Mouse (Mus musculus) hindbrain, embryonic 14.5 days (tissue): ENCODE results near the gene Hpdl. TPM values are rescaled to one million over a fixed set of nuclear protein-coding genes. Genes with fewer than 3 reads are reported as not detected.

Experiments used
- ATAC-seq: fragments of 200-750 bp; cut with Nextera tagmentation; 2 replicates; pipeline ENCODE4 v1.8.0; 2017; ENCODE audit warnings: moderate number of reproducible peaks, mild to moderate bottlenecking, moderate TSS enrichment, moderate library complexity; ENCODE audit not compliant: low FRiP score
- DNase-seq: peaks from one replicate; pipeline ENCODE4 v3.0.0-alpha.2; 2015; ENCODE audit warnings: low spot score
- H3K27ac ChIP-seq: fragments of 300-500 bp; sonication (generic); 2 replicates; pipeline ENCODE4 v1.5.1; 2014; ENCODE audit warnings: mild to moderate bottlenecking, moderate library complexity
- H3K27me3 ChIP-seq: fragments of 300-500 bp; sonication (generic); 2 replicates; pipeline ENCODE4 v1.6.1; 2014; ENCODE audit warnings: mild to moderate bottlenecking, low read length, mixed read lengths; ENCODE audit not compliant: control insufficient read depth, insufficient read depth
- H3K36me3 ChIP-seq: fragments of 300-500 bp; sonication (generic); replicated peaks from 2 replicates; pipeline ENCODE4 v1.6.1; 2014; ENCODE audit not compliant: control insufficient read depth, insufficient read depth
- H3K4me1 ChIP-seq: fragments of 300-500 bp; sonication (generic); replicated peaks from 2 replicates; pipeline ENCODE4 v1.6.1; 2014; ENCODE audit warnings: antibody characterized with exemption, low read length, mixed read lengths; ENCODE audit not compliant: control insufficient read depth, insufficient read depth
- H3K4me2 ChIP-seq: fragments of 300-500 bp; sonication (generic); replicated peaks from 2 replicates; pipeline ENCODE4 v1.6.1; 2014; ENCODE audit warnings: mild to moderate bottlenecking, moderate library complexity
- H3K4me3 ChIP-seq: fragments of 300-500 bp; sonication (generic); replicated peaks from 2 replicates; pipeline ENCODE4 v1.5.1; 2014; ENCODE audit warnings: mild to moderate bottlenecking, low read length
- H3K9ac ChIP-seq: fragments of 300-500 bp; sonication (generic); 2 replicates; pipeline ENCODE4 v1.6.1; 2014
- H3K9me3 ChIP-seq: fragments of 300-500 bp; sonication (generic); 2 replicates; pipeline ENCODE4 v1.6.1; 2016; ENCODE audit warnings: low read length; ENCODE audit not compliant: control insufficient read depth
- whole genome bisulfite sequencing: fragments of 180-500 bp; shearing (Covaris S2); extraction: QIAGEN DNeasy Blood & Tissue Kit; methylation state at CpG from one replicate; pipeline ENCODE4 v1.1.7; 2014; 5-methylcytosine and 5-hydroxymethylcytosine counted together
- polyA plus RNA-seq: library from polyadenylated mRNA; unstranded; fragments of >200 nt; fragmentation: Nextera tagmentation; extraction: Ambion mirVana; gene quantifications from 2 replicates; pipeline ENCODE4 v1.2.1, GENCODE M21; 2014

Hpdl gene
- polyA plus RNA-seq, 1 experiment from 2014 or later, result 1.8 TPM

DNA sequence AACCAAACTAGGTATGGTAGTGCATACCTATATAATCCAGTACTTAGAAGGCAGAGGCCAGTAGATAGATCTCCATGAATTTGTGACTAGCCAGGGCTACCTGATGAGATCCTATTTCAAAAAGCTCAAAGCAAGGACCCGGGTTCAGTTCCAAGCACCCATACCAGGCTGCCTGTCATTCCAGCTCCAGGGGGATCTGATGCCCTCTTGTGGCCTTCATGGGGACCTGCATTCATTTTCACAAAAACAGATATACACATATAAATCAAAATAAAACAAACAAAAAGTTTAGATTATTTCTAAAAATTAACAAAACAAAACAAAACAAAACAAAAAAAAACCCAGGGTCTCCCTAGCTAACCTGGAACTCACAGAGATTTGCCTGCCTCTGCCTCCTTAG is 34.9 kb downstream of the Hpdl start:
- H3K27ac ChIP-seq, result no peak overlapping the region
- no peaks in the 10 kb centered on the region for H3K36me3 ChIP-seq
- H3K9me3 ChIP-seq, result no peaks in the 10 kb centered on the region
- H3K4me1 ChIP-seq, result no peaks in the 10 kb centered on the region
- ATAC-seq (no peak), DNase-seq (no peak)
- H3K9ac ChIP-seq, result no peak overlapping the region
- no peaks in the 10 kb centered on the region for H3K27me3 ChIP-seq
- WGBS, result 100% methylated on average over 1 of the region's 1 CpGs
- H3K4me2 ChIP-seq, result no peak overlapping the region
- H3K4me3 ChIP-seq, result no peak overlapping the region

DNA sequence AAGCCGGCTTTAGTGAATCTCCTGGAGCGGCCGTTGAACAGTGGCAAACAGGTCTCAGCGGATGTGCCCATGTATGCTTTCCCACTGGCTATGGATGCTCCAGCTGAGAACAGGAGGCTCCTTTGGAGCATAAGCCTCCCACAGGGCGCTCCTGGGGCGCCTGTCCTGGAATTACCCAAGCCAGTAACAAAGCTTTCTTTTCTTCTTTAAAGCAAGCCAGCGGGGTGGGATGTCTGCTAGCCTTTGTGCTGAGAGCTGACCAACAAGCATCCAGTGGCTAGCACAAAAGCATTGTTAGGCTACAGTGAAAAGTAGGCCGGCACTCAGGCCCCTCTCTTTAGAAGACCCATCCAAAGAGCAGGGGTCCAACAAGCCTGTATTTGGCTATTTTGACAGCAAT is 39.3 kb downstream of the Hpdl start:
- Histone ChIP-seq H3K4me1 (no peaks in the 10 kb centered on the region), H3K36me3 (no peaks in the 10 kb centered on the region), H3K9me3 (no peaks in the 10 kb centered on the region), H3K27ac (no peak overlapping the region), H3K4me3 (no peak overlapping the region), H3K27me3 (no peaks in the 10 kb centered on the region), H3K4me2 (no peak overlapping the region), H3K9ac (no peak overlapping the region)
- WGBS, result 4% methylated on average over 8 of the region's 8 CpGs
- ATAC-seq, result no peak
- no peak for DNase-seq

DNA sequence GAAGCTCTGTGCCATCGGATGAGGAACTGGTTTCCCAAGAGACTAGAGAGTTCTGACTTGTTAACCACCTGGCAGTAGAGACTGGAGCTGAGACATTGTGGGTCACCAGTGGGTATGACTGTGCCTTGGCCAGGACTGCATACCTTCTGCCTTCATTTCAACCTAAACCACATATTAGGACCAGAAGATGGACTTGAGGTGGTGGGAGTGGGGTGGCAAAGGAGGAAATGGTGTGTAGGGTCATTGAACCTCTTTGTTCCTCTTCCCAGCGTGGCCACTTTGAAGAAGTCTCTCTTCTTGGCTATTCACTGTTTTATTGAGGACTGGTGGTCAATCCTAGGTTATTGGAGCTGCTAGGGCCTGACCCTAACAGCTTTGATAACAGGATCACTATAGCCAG is 40.1 kb downstream of the Hpdl start:
- DNase-seq (no peak), ATAC-seq (no peak)
- Histone ChIP-seq H3K4me2 (no peak overlapping the region), H3K4me1 (no peaks in the 10 kb centered on the region), H3K27ac (no peak overlapping the region), H3K27me3 (no peaks in the 10 kb centered on the region), H3K4me3 (no peak overlapping the region), H3K9ac (no peak overlapping the region), H3K9me3 (no peaks in the 10 kb centered on the region), H3K36me3 (no peaks in the 10 kb centered on the region)
- WGBS, result 33% methylated on average over 2 of the region's 2 CpGs

DNA sequence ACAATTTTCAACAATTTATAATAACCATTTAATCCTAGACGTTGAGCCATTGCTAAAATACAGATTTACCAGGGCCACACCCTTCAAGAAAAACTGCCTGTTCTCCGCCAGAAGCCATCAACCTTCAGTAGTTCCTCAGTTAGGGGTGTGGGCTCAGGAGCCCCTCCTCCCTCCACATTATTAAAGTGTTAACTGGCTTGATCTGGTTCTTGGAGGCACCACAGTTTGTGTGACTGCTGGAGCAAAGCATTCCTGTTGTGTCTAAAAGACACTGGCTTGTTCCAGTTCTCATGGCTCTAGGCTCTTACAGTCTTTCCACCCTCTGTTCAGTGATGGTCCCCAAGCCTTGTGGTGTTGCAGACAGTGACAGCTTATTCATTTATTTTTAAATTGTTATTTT is 41.0 kb downstream of the Hpdl start:
- H3K27ac ChIP-seq, result no peak overlapping the region
- no peak for DNase-seq
- H3K9ac ChIP-seq, result no peak overlapping the region
- H3K4me3 ChIP-seq, result no peak overlapping the region
- no peaks in the 10 kb centered on the region for H3K36me3 ChIP-seq
- H3K9me3 ChIP-seq, result no peaks in the 10 kb centered on the region
- H3K27me3 ChIP-seq, result no peaks in the 10 kb centered on the region
- H3K4me1 ChIP-seq, result no peaks in the 10 kb centered on the region
- 85% methylated on average over 2 of the region's 2 CpGs for WGBS
- no peak overlapping the region for H3K4me2 ChIP-seq
- ATAC-seq, result no peak

DNA sequence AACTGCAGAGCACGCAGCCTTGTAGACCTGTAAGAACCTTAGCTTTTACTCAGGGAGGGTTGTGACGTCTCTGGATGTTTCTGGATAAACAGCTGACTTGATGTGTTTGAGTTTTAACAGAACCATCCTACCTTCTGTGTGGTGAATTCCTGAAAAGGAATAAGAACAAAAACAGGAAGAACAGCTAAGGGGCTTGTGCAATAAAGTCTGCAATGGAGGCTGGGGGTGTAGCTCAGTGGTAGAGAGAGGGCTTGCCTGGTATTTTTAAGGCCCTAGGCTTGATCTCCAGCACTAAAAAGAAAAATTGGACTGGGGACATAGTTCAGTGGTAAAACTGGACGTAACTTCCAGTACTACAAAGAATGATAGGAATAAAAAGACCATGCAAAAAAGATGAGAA is 44.4 kb downstream of the Hpdl start:
- Histone ChIP-seq H3K27ac (no peak overlapping the region), H3K4me3 (no peak overlapping the region), H3K9ac (no peak overlapping the region), H3K36me3 (no peaks in the 10 kb centered on the region), H3K4me2 (no peak overlapping the region), H3K27me3 (no peaks in the 10 kb centered on the region), H3K9me3 (no peaks in the 10 kb centered on the region), H3K4me1 (no peaks in the 10 kb centered on the region)
- 91% methylated on average over 3 of the region's 3 CpGs for WGBS
- ATAC-seq, result no peak
- DNase-seq, result no peak

DNA sequence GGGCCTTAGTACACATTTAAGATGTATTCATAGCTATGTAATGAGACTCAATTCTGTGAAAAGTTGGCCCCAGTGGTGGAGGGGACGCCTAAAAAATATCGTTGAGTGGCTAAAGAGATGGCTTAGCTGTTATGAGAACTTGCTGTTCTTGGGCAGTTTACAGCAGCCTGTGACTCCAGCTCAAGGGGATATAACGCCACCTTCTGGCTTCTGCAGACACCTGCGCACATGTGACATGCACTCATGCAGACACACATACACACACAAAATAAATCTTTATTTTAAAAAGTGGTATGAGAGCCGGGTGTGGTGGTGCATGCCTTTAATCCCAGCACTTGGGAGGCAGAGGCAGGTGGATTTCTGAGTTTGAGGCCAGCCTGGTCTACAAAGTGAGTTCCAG is 45.1 kb downstream of the Hpdl start:
- WGBS, result 97% methylated on average over 5 of the region's 5 CpGs
- no peak overlapping the region for H3K27ac ChIP-seq
- no peak overlapping the region for H3K4me2 ChIP-seq
- no peaks in the 10 kb centered on the region for H3K36me3 ChIP-seq
- H3K9ac ChIP-seq, result no peak overlapping the region
- no peak for ATAC-seq
- no peaks in the 10 kb centered on the region for H3K9me3 ChIP-seq
- H3K4me1 ChIP-seq, result no peaks in the 10 kb centered on the region
- no peak for DNase-seq
- no peaks in the 10 kb centered on the region for H3K27me3 ChIP-seq
- H3K4me3 ChIP-seq, result no peak overlapping the region

Other genes starting within 250 kb of the Hpdl start
- gene Ccdc17, start 225.1 kb downstream of the Hpdl start, polyA plus RNA-seq, result 3.8 and 5.3 TPM in 2 replicates
- 86.3 and 88.9 TPM in 2 replicates for gene Nasp, start 193.8 kb downstream of the Hpdl start, polyA plus RNA-seq
- gene Akr1a1, start 170.0 kb downstream of the Hpdl start, polyA plus RNA-seq, result 712 and 742 TPM in 2 replicates
- 432 and 436 TPM in 2 replicates for gene Prdx1, start 136.2 kb downstream of the Hpdl start, polyA plus RNA-seq
- gene Mmachc, start 113.3 kb downstream of the Hpdl start, polyA plus RNA-seq, result 11.0 and 14.8 TPM in 2 replicates
- gene Ccdc163, start 113.2 kb downstream of the Hpdl start, polyA plus RNA-seq, result 11.3 and 11.5 TPM in 2 replicates
- 2.8 and 3.0 TPM in 2 replicates for gene Tesk2, start 100.8 kb downstream of the Hpdl start, polyA plus RNA-seq
- gene Toe1, start 14.1 kb downstream of the Hpdl start, polyA plus RNA-seq, result 25.3 and 27.1 TPM in 2 replicates
- 5.5 and 6.4 TPM in 2 replicates for gene Mutyh, start 14.0 kb downstream of the Hpdl start, polyA plus RNA-seq
- 5.9 and 6.0 TPM in 2 replicates for gene Zswim5, start 55.7 kb upstream of the Hpdl start, polyA plus RNA-seq
- gene Urod, start 172.7 kb upstream of the Hpdl start, polyA plus RNA-seq, result 48.2 and 57.3 TPM in 2 replicates
- gene Hectd3, start 173.6 kb upstream of the Hpdl start, polyA plus RNA-seq, result 21.9 and 22.1 TPM in 2 replicates
- gene Eif2b3, start 197.7 kb upstream of the Hpdl start, polyA plus RNA-seq, result 48.6 and 49.4 TPM in 2 replicates